Mouse (Mus musculus) testis, adult 2 months (tissue): ENCODE results near the gene Wdr82.

ENCODE experiments used
- CTCF ChIP-seq: fragments of 200-500 bp; IDR thresholded peaks from 2 replicates; pipeline ENCODE4 v1.5.1; 2012; ENCODE audit warnings: low read depth, mild to moderate bottlenecking, inconsistent platforms, low read length, moderate library complexity; ENCODE audit not compliant: control insufficient read depth, insufficient read depth, insufficient replicate concordance
- POLR2A ChIP-seq: fragments of 200-500 bp; IDR thresholded peaks from 2 replicates; pipeline ENCODE4 v1.6.1; 2012; ENCODE audit warnings: low read depth, mild to moderate bottlenecking, inconsistent platforms, low read length, moderate library complexity; ENCODE audit not compliant: control insufficient read depth

DNA sequence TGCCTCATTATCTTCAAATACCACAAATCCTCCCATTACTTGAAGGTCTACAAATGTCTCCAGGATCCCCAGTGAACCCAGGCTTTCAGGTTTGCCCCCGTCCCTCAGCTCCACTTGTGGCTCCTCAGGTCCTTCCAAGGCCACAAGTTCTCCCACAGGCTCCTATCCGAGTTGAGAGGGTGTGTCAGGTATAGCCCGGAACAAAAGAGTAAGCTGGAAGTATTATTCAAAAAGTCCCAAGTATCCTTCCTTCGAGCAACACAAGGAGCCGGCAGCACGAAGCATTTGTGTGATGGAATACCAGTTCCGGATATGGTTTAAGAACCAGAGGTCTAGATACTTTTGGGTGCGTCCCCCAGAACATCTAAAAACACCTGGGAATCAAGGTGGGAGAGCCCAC is 21.3 kb downstream of the Wdr82 start:
- no peak for TF ChIP-seq CTCF
- TF ChIP-seq POLR2A, result no peak
